Mouse (Mus musculus) ES-Bruce4 (cell line): Measurements from ENCODE around the gene Scn1b. TPM values are rescaled to one million over a fixed set of nuclear protein-coding genes. Genes with fewer than 3 reads are reported as not detected.

Experiments
- H3K27ac ChIP-seq: 2 replicates; pipeline ENCODE4 v1.5.1; 2012; ENCODE audit warnings: low read length, inconsistent platforms; ENCODE audit not compliant: insufficient read depth
- H3K27me3 ChIP-seq: 2 replicates; pipeline ENCODE4 v1.6.1; 2012; ENCODE audit warnings: mild to moderate bottlenecking, low read length, inconsistent platforms; ENCODE audit not compliant: control insufficient read depth, poor library complexity, insufficient read depth, severe bottlenecking
- H3K36me3 ChIP-seq: 2 replicates; pipeline ENCODE4 v1.6.1; 2012; ENCODE audit warnings: inconsistent platforms, mild to moderate bottlenecking, low read length, moderate library complexity; ENCODE audit not compliant: control insufficient read depth, poor library complexity, insufficient read depth, severe bottlenecking
- H3K4me1 ChIP-seq: one replicate; pipeline ENCODE4 v1.8.1; 2011; ENCODE audit warnings: low read length; ENCODE audit not compliant: control insufficient read depth, insufficient read depth
- H3K4me3 ChIP-seq: 2 replicates; pipeline ENCODE4 v1.5.1; 2011; ENCODE audit warnings: low read depth, mild to moderate bottlenecking, low read length
- H3K9ac ChIP-seq: 2 replicates; pipeline ENCODE4 v1.6.1; 2012; ENCODE audit warnings: low read depth, mild to moderate bottlenecking, inconsistent platforms; ENCODE audit not compliant: poor library complexity, severe bottlenecking
- H3K9me3 ChIP-seq: replicated peaks from 2 replicates; pipeline ENCODE4 v1.6.1; 2012; ENCODE audit warnings: mild to moderate bottlenecking, low read length, inconsistent platforms; ENCODE audit not compliant: control insufficient read depth, poor library complexity, insufficient read depth, severe bottlenecking
- CTCF ChIP-seq: IDR thresholded peaks from one replicate; pipeline ENCODE4 v1.8.1; 2011; ENCODE audit warnings: low read depth, low read length
- EP300 ChIP-seq: IDR thresholded peaks from 2 replicates; pipeline ENCODE4 v1.6.1; 2011; ENCODE audit warnings: low read depth, low read length; ENCODE audit not compliant: insufficient read depth
- POLR2A ChIP-seq: IDR thresholded peaks from one replicate; pipeline ENCODE4 v1.8.1; 2011; ENCODE audit warnings: low read length; ENCODE audit not compliant: insufficient read depth
- polyA plus RNA-seq: library from polyadenylated mRNA; stranded (reverse); fragments of >200 nt; gene quantifications from 2 replicates; pipeline ENCODE4 v1.2.4, GENCODE M21; 2011; ENCODE audit warnings: low read depth; ENCODE audit not compliant: missing spikeins, insufficient read depth, insufficient read length

Gene Scn1b
- polyA plus RNA-seq, 1 experiment: 27.5 TPM

GRCm38 (mm10) chr7:31150566-31151300 is 23.9 kb upstream of the Scn1b start:
- Histone ChIP-seq H3K9me3 (no peaks in the 10 kb centered on the region), H3K4me1 (peaks cover 4% of the 10 kb centered on the region), H3K4me3 (peak overlapping the region; percentile 95), H3K27me3 (no peaks in the 10 kb centered on the region), H3K36me3 (no peaks in the 10 kb centered on the region), H3K9ac (peak overlapping the region; percentile 94), H3K27ac (peak overlapping the region; percentile 88)
- TF ChIP-seq EP300: no peak
- TF ChIP-seq CTCF: no peak
- TF ChIP-seq POLR2A: no peak

GRCm38 (mm10) chr7:31149751-31150565 is 23.2 kb upstream of the Scn1b start:
- Histone ChIP-seq H3K27me3 (no peaks in the 10 kb centered on the region), H3K9me3 (no peaks in the 10 kb centered on the region), H3K27ac (no peak overlapping the region), H3K36me3 (no peaks in the 10 kb centered on the region), H3K9ac (peak overlapping the region; percentile 94), H3K4me1 (peaks cover 5% of the 10 kb centered on the region), H3K4me3 (peak overlapping the region; percentile 95)
- TF ChIP-seq POLR2A: no peak
- no peak for TF ChIP-seq EP300
- no peak for TF ChIP-seq CTCF

DNA sequence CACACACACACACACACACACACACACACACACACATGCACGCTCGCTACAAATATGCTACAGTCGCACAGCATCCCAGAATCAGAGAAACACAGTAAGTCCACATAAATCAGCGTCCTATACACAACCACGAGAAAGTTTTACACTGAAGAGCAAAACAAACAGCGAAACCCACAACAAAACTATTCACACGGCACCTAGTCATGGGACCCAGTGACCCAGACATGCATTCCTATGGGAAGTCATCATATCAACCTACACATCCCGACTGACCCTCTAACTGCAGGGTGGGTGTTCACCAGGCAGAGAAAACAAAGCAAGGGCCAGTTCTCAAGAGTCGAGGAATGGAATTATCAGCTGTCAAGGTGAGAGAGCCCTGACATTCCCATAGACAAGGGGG is 22.5 kb upstream of the Scn1b start:
- Histone ChIP-seq H3K36me3 (no peaks in the 10 kb centered on the region), H3K27me3 (no peaks in the 10 kb centered on the region), H3K9me3 (no peaks in the 10 kb centered on the region), H3K27ac (no peak overlapping the region), H3K4me3 (peak overlapping the region; percentile 95), H3K9ac (no peak overlapping the region), H3K4me1 (peaks cover 4% of the 10 kb centered on the region)
- TF ChIP-seq EP300 (no peak), POLR2A (no peak), CTCF (no peak)

GRCm38 (mm10) chr7:31148756-31149155 is 22.0 kb upstream of the Scn1b start:
- TF ChIP-seq POLR2A (no peak), EP300 (peak; percentile 48; the same call in 1 of the 2 replicates)
- no peaks in the 10 kb centered on the region for H3K36me3 ChIP-seq
- H3K27me3 ChIP-seq: no peaks in the 10 kb centered on the region
- H3K4me3 ChIP-seq: peak overlapping the region; percentile 26
- H3K9me3 ChIP-seq: no peaks in the 10 kb centered on the region
- 0 out of 2 replicates have a peak overlapping the region, but pooled peaks have one; percentile 14 for H3K9ac ChIP-seq
- peaks cover 4% of the 10 kb centered on the region for H3K4me1 ChIP-seq
- H3K27ac ChIP-seq: no peak overlapping the region

DNA sequence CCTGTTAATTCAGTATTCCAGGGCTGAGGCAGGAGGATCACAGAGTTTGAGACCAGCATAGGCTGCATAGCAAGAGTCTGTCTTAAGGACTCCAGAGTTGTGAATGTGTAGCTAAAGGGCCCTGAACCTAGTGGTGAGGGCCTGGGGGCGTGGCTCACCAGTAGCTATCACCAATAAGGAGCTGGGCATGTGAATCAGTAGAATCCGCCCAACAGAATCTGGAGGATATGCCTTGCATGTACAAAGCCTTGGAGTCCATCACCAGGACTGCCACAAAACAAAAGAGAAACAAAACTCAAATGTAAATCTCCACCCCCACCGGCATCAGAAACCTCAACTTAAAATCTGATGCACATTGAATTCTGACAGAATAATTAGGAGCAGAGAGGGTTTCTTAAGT is 21.3 kb upstream of the Scn1b start:
- H3K27me3 ChIP-seq: no peaks in the 10 kb centered on the region
- H3K9me3 ChIP-seq: no peaks in the 10 kb centered on the region
- H3K36me3 ChIP-seq: peaks cover 6% of the 10 kb centered on the region
- H3K4me1 ChIP-seq: peaks cover 4% of the 10 kb centered on the region
- no peak overlapping the region for H3K27ac ChIP-seq
- peak overlapping the region; percentile 26; the same call in 1 of the 2 replicates for H3K4me3 ChIP-seq
- TF ChIP-seq POLR2A: no peak
- TF ChIP-seq CTCF: no peak
- TF ChIP-seq EP300: no peak
- H3K9ac ChIP-seq: 0 out of 2 replicates have a peak overlapping the region, but pooled peaks have one; percentile 14

GRCm38 (mm10) chr7:31145596-31146160 is 18.9 kb upstream of the Scn1b start:
- no peak overlapping the region for H3K9ac ChIP-seq
- peaks cover 4% of the 10 kb centered on the region for H3K4me1 ChIP-seq
- no peak overlapping the region for H3K4me3 ChIP-seq
- H3K27me3 ChIP-seq: no peaks in the 10 kb centered on the region
- no peak overlapping the region for H3K27ac ChIP-seq
- peaks cover 24% of the 10 kb centered on the region for H3K36me3 ChIP-seq
- TF ChIP-seq POLR2A (no peak), EP300 (no peak), CTCF (no peak)
- no peaks in the 10 kb centered on the region for H3K9me3 ChIP-seq
